Mouse (Mus musculus) urinary bladder, adult 18-20 months (tissue): ENCODE measurements around the gene Adam33.

Experiments used
- DNase-seq, 2 experiments: peaks; one replicate each; pipeline ENCODE4 v3.0.0; 2022; ENCODE audit warnings: low spot score in 2 of 2, mixed read lengths in 2 of 2

The Adam33 gene

GRCm38 (mm10) chr2:131029065-131029935 lies 34.3 kb downstream of the Adam33 start:
- DNase-seq: peak in 1 of 2 experiments; percentile 42

- DNase-seq: no peak
Observed at GRCm38 (mm10) chr2:131026941-131027340, 36.7 kb downstream of the Adam33 start.

GRCm38 (mm10) chr2:131025230-131025629 lies 38.4 kb downstream of the Adam33 start:
- no peak for DNase-seq

GRCm38 (mm10) chr2:131010566-131010965 lies 53.0 kb downstream of the Adam33 start:
- no peak for DNase-seq

- no peak for DNase-seq
Observed at GRCm38 (mm10) chr2:131009123-131009522, 54.5 kb downstream of the Adam33 start.
